Mouse (Mus musculus) limb, embryonic 14.5 days (tissue): ENCODE data around the gene Ccr4. TPM values are rescaled to one million over a fixed set of nuclear protein-coding genes. Genes with fewer than 3 reads are reported as not detected.

Experiments
- ATAC-seq: fragments of 200-750 bp; cut with Nextera tagmentation; 2 replicates; pipeline ENCODE4 v1.8.0; 2017; ENCODE audit warnings: low read depth, moderate number of reproducible peaks, moderate TSS enrichment; ENCODE audit not compliant: low FRiP score
- DNase-seq: peaks from one replicate; pipeline ENCODE4 v3.0.0-alpha.2; 2015; ENCODE audit warnings: low spot score
- H3K27ac ChIP-seq: fragments of 300-500 bp; sonication (generic); replicated peaks from 2 replicates; pipeline ENCODE4 v1.5.1; 2014; ENCODE audit warnings: low read depth, mild to moderate bottlenecking, low read length, moderate library complexity, mixed read lengths
- H3K27me3 ChIP-seq: fragments of 300-500 bp; sonication (generic); 2 replicates; pipeline ENCODE4 v1.6.1; 2014; ENCODE audit warnings: low read length, mixed read lengths; ENCODE audit not compliant: control insufficient read depth, insufficient read depth
- H3K36me3 ChIP-seq: fragments of 300-500 bp; sonication (generic); 2 replicates; pipeline ENCODE4 v1.6.1; 2014; ENCODE audit warnings: mild to moderate bottlenecking, low read length, moderate library complexity, mixed read lengths; ENCODE audit not compliant: control insufficient read depth, insufficient read depth
- H3K4me1 ChIP-seq: fragments of 300-500 bp; sonication (generic); 2 replicates; pipeline ENCODE4 v1.6.1; 2014; ENCODE audit warnings: antibody characterized with exemption, low read length, mixed read lengths; ENCODE audit not compliant: control insufficient read depth, insufficient read depth
- H3K4me2 ChIP-seq: fragments of 300-500 bp; sonication (generic); replicated peaks from 2 replicates; pipeline ENCODE4 v1.6.1; 2014; ENCODE audit warnings: low read depth, mild to moderate bottlenecking, low read length, moderate library complexity; ENCODE audit not compliant: severe bottlenecking
- H3K4me3 ChIP-seq: fragments of 300-500 bp; sonication (generic); replicated peaks from 2 replicates; pipeline ENCODE4 v1.5.1; 2014; ENCODE audit warnings: low read length
- H3K9ac ChIP-seq: fragments of 300-500 bp; sonication (generic); 2 replicates; pipeline ENCODE4 v1.6.1; 2014; ENCODE audit warnings: mild to moderate bottlenecking, low read depth, low read length, moderate library complexity; ENCODE audit not compliant: severe bottlenecking
- H3K9me3 ChIP-seq: fragments of 300-500 bp; sonication (generic); 2 replicates; pipeline ENCODE4 v1.6.1; 2016; ENCODE audit warnings: low read length; ENCODE audit not compliant: control insufficient read depth
- POLR2A ChIP-seq: fragments of 200-500 bp; IDR thresholded peaks from 2 replicates; pipeline ENCODE4 v1.8.0; 2012; ENCODE audit warnings: inconsistent platforms, mild to moderate bottlenecking, moderate library complexity, borderline replicate concordance; ENCODE audit not compliant: insufficient read depth, insufficient read length; ENCODE audit errors: extremely low read depth
- WGBS: fragments of 180-500 bp; shearing (Covaris S2); extraction: QIAGEN DNeasy Blood & Tissue Kit; methylation state at CpG from one replicate; pipeline ENCODE4 v1.1.7; 2014; 5-methylcytosine and 5-hydroxymethylcytosine counted together
- polyA plus RNA-seq, 2 experiments: library from polyadenylated mRNA; depleted of rRNA in 1 of 2; stranded (reverse) in 1 of 2; unstranded in 1 of 2; fragments of >200 nt; fragmentation: Nextera tagmentation in 1 of 2; extraction: Ambion mirVana in 1 of 2; gene quantifications; 2 replicates each; pipeline versions ENCODE4 v1.2.1 to v1.2.3; 2012 to 2014

The Ccr4 gene
- polyA plus RNA-seq, 2 experiments: 1.2 to 2.7 TPM

GRCm38 (mm10) chr9:114486808-114487207 is 17.9 kb downstream of the Ccr4 start:
- WGBS: 80% methylated on average over 4 of the region's 4 CpGs
- no peaks in the 10 kb centered on the region for H3K4me1 ChIP-seq
- H3K4me2 ChIP-seq: no peak overlapping the region
- H3K4me3 ChIP-seq: no peak overlapping the region
- ATAC-seq (no peak), DNase-seq (no peak)
- H3K9ac ChIP-seq: no peak overlapping the region
- H3K9me3 ChIP-seq: no peaks in the 10 kb centered on the region
- TF ChIP-seq POLR2A: no peak
- no peaks in the 10 kb centered on the region for H3K36me3 ChIP-seq
- no peaks in the 10 kb centered on the region for H3K27me3 ChIP-seq
- H3K27ac ChIP-seq: no peak overlapping the region

GRCm38 (mm10) chr9:114484771-114485170 is 19.9 kb downstream of the Ccr4 start:
- Histone ChIP-seq H3K27ac (no peak overlapping the region), H3K36me3 (no peaks in the 10 kb centered on the region), H3K4me1 (no peaks in the 10 kb centered on the region), H3K27me3 (no peaks in the 10 kb centered on the region), H3K9ac (no peak overlapping the region), H3K4me3 (no peak overlapping the region), H3K9me3 (no peaks in the 10 kb centered on the region), H3K4me2 (no peak overlapping the region)
- DNase-seq (no peak), ATAC-seq (no peak)
- no peak for TF ChIP-seq POLR2A
- WGBS: 80% methylated on average over 5 of the region's 5 CpGs

- TF ChIP-seq POLR2A: no peak
- Histone ChIP-seq H3K9ac (no peak overlapping the region), H3K36me3 (no peaks in the 10 kb centered on the region), H3K27ac (no peak overlapping the region), H3K9me3 (no peaks in the 10 kb centered on the region), H3K4me3 (no peak overlapping the region), H3K4me2 (no peak overlapping the region), H3K27me3 (no peaks in the 10 kb centered on the region), H3K4me1 (no peaks in the 10 kb centered on the region)
- WGBS: 76% methylated on average over 3 of the region's 3 CpGs
- ATAC-seq (no peak), DNase-seq (no peak)
These were observed 23.8 kb downstream of the Ccr4 start for GRCm38 (mm10) chr9:114480940-114481339.

- Histone ChIP-seq H3K4me2 (no peak overlapping the region), H3K9ac (no peak overlapping the region), H3K27ac (no peak overlapping the region), H3K36me3 (no peaks in the 10 kb centered on the region), H3K4me1 (no peaks in the 10 kb centered on the region), H3K4me3 (no peak overlapping the region), H3K9me3 (no peaks in the 10 kb centered on the region), H3K27me3 (no peaks in the 10 kb centered on the region)
- DNase-seq (no peak), ATAC-seq (no peak)
- TF ChIP-seq POLR2A: no peak
- WGBS: 92% methylated on average over 9 of the region's 9 CpGs
These were observed 27.7 kb downstream of the Ccr4 start for GRCm38 (mm10) chr9:114477019-114477418.

GRCm38 (mm10) chr9:114471892-114472291 is 32.8 kb downstream of the Ccr4 start:
- no peak for ATAC-seq
- Histone ChIP-seq H3K9ac (no peak overlapping the region), H3K4me2 (no peak overlapping the region), H3K36me3 (peaks cover 7% of the 10 kb centered on the region; the same call in 1 of the 2 replicates), H3K27ac (no peak overlapping the region), H3K27me3 (no peaks in the 10 kb centered on the region), H3K4me3 (no peak overlapping the region), H3K4me1 (no peaks in the 10 kb centered on the region), H3K9me3 (no peaks in the 10 kb centered on the region)
- no peak for DNase-seq
- TF ChIP-seq POLR2A: no peak
- WGBS: 83% methylated on average over 7 of the region's 7 CpGs

GRCm38 (mm10) chr9:114468701-114469100 is 36.0 kb downstream of the Ccr4 start:
- no peak overlapping the region for H3K9ac ChIP-seq
- WGBS: 94% methylated on average over 4 of the region's 4 CpGs
- H3K27me3 ChIP-seq: no peaks in the 10 kb centered on the region
- no peak overlapping the region for H3K4me2 ChIP-seq
- no peaks in the 10 kb centered on the region for H3K4me1 ChIP-seq
- ATAC-seq: no peak
- H3K27ac ChIP-seq: no peak overlapping the region
- TF ChIP-seq POLR2A: no peak
- peaks cover 23% of the 10 kb centered on the region for H3K36me3 ChIP-seq
- no peak overlapping the region for H3K4me3 ChIP-seq
- no peaks in the 10 kb centered on the region for H3K9me3 ChIP-seq
- no peak for DNase-seq
